Mouse (Mus musculus) layer of hippocampus, adult 9-10 months (tissue): ENCODE measurements around the gene Cnnm3.

ENCODE experiments used
- DNase-seq: peaks from one replicate; pipeline ENCODE4 v3.0.0; 2022; ENCODE audit warnings: low spot score

Cnnm3 gene

DNA sequence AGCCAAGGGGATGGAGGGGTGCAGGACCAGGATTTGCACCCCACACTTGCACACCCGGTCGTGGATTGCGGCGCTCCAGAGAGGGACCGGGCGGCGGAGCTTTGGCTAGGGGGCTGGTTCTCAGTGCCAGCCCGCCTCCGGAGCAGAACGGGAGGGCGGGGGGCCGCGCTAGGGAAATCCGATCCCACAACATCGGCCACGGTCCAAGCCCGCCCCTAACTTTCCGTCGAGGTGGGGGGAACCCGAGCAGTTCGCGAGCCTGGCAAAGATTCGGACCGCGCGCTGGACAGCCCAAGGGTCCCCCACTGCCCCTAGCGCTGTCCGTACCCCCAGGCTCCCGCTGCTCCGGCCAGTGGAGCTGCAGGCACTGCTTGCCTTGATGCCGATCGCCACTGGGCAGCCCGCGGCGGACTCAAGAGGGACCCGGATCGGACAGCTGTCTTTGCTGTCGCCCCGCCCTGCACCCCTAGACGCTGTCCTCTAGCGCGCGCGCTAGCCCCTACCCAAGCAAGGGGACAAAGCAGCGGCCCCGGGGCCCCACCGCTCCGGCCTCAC, 45.9 kb downstream of the Cnnm3 start:
- DNase-seq: no peak

DNA sequence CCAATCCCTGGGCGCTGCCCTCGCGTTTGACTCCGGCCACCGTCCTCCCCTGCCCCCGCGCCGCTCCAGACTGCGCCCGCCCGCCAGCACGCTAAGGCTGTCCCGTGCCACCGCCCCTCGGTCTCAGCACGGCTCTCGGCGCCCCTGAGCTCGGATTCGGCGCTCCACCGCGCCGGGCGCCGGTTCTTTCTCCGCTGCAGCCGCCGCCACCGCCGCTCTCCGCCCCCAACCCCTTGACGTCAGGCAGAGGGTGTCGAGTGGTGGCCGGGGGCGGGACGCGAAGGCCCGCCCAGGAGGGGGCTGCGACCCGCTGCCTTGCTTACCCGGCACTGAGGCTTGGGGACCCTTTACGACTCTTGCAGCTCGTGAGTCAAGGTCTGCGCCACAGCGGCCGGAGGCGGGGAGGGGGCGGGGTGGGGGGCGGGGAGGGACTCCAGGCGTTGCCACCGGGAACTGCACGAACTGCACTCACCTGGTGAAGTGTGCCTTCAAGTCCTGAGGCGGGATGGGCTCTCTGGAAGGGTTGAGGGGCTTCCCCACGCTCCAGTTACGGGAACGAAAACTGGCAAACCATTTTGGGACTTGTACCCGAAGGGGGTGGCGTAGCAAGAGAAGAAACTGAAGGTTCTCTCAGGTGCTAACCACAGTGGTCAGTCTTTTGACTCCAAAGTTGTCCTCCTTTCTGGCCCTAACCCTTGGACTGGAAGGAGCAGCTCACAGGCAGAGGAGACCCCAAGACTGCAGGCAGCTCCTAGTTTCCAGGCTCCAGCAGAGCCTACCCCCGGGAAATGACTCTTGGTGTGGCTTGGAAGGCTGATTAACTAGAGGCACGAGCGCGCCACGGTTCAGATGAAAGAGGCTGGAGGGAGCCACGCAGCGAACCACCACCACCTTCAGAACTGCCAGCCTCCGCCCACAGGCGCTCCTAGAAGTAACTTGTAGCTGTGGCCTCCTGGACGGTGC, 46.6 kb downstream of the Cnnm3 start, which contains the start of gene Sema4c:
Gene Sema4c (minus strand): TSS at position 319 of the 963 bp plus-strand sequence.
- no peak for DNase-seq

DNA sequence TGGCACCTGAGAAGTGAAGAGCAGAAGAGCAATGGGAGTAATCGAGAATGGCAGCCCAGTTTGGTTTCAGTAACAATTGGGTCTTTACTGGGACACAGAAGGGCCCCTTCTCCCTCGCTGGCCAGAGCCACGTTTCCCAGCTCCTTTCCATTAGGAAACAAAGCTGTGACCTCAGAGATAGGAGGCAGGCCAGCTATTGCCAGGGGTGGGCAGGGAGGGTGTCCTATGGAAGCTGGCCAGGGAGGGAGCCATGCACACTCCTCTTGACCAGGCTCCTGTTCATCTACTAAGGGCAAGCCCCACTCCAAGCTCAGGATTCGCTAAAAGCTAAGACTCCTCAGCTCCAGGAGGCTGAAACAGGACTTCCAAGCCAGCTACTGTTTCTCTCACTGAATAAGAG, 47.6 kb downstream of the Cnnm3 start:
- no peak for DNase-seq

DNA sequence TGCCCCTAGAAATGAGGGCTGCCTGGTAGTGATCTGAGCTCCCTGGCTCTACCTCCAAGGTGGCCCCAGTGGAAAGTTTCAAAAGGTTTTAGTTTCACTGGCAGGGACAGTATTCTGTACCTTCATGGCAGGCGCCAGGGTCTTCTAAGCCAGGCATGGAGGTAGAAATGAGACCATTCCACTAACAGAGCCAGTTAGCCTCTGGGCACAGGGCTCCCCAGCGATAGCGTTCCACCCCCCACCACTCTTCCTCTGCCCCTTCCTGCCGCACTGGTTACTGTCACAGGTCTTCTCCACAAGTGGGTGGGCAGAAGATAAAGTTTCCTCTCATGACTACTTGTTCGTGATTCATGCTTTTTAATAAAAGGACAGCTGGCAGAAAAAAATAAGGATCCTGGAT, 48.2 kb downstream of the Cnnm3 start:
- no peak for DNase-seq

DNA sequence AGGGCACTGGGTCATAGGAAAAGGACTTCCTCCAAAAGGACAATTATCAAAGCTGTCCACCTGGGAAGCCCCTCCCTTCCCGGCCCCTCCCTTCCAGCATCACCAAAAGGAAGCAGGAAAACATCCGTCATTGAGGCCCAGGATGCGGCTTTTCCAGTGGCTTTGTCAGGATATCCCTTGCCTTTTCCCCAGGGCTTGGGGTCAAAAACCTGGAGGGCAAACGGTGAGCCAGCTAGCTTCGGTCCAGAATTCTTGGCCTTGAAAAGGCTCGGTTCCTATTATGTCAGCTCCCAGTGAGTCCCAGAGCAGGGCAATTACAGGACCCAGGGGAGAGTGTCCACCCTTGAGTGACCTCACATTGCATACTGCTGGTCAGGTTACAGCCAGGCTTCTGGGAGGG, 49.2 kb downstream of the Cnnm3 start:
- DNase-seq: no peak

DNA sequence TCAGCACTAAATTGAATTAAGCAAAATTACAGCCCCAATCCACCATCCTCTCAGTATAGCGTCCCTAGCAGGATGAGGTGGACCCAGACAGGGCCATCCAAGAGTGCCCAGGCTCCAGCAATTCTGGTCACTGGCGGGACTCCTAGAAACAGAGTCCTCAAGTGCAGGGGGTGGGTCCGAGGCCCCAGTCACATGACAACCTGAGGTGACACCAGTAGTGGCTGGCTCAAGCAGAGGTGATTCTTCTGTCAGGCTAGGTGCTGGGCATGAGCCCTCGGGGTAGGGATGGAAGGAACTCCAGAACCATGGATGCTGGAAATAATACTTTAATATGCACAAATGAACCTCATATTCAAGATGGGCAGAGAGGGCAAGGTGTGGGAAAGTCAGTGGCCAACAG, 50.7 kb downstream of the Cnnm3 start:
- no peak for DNase-seq

DNA sequence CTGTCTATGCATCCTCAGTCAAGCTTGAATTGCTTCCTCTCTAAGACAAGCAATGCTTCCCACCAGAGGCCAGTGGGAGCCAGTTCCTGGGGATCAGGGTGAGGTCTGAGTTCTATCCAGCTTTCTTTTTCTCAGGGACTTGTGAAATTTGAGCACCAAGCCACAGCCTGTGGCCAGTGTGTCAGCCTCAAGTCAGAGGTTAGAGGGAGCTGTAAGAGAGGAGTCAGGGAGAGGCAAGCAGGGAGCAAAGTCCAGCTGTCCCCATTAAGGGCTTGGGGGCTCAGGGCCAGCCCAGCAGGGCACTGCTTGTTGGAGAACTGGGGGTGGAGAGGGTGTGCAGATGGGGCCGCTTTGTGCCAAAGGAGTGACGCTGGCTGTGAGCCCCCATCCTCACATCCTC, 51.5 kb downstream of the Cnnm3 start:
- DNase-seq: no peak

DNA sequence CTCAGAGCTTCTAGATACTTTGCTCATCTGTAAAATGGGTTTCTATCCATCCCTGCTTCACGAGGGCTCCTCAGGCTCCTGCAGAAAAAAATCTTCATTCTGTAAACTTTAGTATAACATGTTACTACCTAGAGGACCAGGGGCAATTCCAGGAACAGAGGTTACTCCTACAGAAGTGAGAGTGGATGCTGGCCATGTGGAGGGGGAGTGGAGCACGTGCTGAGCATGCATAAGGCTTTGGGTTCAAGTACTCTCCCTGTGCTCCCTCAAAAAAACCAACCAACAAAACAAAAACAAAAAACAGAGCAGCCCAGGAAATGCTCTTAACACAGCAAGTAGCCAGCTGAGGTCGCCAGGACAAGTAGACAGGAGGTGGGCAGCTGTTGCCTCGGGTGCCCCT, 52.0 kb downstream of the Cnnm3 start:
- no peak for DNase-seq

DNA sequence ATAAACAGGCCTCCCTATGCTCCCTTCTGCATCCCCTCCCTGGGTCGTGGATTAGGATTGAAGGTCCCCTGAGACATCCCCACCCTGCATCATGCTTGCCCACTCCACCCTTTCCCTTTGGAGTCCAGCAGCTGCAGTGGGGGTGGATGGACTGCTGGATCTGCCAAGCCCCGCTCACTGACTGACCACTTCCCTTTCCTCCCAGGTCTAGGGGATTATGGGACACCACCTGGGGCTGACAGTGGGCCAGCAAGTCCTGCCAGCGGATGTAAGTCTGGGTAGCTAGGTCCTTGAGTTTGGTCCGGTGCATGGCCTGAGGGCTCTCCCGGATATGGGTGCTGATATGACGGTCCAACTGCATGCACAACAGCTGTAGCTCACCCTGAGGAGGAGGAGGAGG, 52.4 kb downstream of the Cnnm3 start:
- no peak for DNase-seq

DNA sequence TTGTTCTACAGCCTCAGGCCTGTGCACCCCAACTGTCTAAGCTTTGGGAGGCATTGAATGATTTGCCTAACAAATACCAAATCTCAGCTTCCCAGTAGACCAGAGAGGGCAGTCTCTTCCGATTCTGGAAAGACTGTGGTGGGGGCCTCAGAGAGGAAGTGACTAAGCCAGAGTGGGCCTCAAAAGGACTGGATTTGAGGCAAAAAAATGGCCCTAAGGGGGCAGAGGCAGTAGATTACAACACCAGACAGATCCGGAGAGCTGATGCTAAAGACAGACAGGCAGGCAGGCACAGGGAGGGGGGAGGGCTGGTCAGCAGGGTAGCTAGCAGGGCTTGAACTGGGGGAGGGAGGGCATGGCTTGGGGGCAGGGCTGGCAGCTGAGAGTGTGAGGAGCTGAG, 54.8 kb downstream of the Cnnm3 start:
- no peak for DNase-seq

DNA sequence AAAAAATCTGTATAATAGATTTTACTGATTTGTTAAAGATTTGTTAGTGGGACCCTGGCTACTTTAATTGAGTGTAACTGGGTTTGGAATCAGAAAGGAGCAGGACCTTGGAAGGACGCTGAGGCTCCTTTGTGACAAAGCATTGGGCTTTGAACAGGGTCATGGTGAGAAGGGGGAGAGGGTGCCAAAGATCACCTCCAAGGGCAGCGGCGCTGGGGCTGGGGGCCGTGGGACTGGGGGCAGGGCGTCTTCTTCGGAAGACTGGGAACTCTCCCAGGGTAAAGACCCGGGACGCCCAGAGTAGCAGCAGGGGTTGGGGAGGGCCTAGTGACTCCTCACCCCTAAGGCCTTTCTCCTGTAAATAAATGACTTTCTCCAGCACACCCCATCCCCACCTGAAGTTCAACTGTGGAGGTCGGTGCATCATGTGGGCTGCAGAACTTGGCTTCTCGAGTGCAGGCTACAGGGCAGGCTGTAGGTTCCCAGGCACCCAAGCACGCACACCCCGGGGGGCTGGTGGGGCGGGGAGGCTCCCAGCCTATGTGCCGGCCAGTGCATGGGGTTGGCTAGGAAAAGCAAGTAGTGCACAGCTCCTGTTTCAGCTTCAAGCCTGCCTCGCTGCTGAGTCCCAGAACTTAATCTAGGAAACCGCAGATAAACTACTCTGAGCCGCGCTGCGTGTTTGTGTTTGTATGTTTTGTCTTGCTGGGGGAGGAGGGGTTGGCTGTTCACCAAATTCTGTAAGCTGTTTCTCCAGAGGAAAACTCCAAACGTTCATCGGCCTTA, 56.3 kb downstream of the Cnnm3 start:
- no peak for DNase-seq

DNA sequence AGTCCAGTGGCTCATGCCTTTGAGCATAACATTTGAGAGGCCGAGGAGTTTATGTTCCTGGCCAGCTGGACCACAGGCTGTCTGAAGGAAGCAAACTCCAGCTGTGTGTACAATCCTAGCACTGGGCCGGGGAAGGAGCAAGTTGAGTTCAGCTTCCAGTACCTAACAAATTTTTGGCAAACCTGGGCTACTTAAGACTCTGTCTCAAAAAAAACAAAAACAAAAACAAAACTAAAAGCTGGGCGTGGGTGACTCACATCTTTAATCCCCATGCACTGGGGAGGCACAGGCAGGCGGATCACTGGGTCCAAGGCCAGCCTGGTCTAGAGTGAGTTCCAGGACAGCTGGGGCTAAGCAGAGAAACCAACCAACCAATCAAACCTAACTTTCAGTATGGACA, 57.1 kb downstream of the Cnnm3 start:
- DNase-seq: no peak

DNA sequence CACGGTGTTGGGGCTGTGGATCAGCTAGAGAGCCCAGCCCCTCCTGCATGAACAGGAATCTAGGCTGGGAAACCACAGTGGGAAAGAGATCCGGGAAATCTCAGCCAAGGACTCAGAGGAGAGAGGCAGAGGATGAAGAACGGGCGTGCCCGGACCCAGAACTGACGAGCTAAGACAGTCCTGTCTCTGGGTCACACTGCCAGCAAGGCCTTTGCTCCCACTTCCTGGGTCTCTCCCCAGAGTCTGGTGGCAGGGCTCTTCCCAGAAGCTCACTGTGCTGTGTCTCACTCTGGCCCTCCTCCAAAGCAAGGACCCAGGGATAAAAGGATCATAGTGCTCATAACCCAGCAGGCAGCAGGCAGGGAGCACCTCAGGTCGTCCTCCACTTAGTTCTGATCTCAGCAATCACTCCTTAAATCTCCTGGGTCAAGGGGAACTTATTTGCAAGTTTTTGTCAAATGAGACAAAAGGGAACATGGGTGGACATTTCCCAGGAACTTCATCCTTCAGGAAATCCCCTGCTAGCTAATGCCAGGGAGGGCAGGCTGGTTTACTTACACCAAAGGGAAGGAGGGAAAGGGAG, 58.1 kb downstream of the Cnnm3 start:
- DNase-seq: no peak

DNA sequence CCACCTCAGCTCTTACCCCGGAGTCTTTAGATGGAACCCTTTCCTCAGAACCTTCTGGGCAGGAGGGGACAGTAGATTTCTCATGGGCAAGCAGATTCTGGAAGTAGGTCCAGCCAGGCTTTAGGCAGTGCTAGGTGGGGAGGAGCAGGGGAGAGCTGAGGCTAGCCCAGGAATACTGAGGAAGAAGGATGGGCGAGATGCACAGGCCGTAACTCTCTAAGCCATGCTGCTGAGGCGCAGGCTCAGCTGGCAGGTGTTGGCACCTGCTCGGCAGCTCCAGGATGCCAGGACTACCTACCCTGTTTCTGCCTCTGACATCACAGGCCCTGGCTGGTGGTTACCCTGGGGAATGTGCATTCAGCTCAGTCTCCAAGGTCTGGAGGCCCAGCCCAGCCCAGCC, 58.7 kb downstream of the Cnnm3 start:
- DNase-seq: no peak

DNA sequence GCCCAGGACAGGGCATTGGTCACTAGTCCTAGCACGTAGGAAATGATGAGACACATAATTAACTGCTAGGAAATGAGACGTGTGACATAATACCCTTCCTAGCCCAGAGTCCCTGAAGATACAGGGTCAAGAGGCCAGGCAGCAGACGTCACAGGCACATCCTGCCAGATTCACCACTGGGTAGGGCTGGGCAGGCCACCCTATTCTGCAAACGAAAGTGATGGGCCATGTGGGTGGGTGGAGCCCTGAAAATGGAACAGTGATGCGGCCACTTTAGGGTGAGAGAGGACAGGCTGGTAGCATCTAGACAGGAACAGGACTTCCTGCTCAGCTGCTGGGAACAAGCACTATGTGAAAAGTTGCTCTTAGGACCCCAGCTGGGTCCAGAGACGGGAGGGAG, 60.0 kb downstream of the Cnnm3 start:
- no peak for DNase-seq

DNA sequence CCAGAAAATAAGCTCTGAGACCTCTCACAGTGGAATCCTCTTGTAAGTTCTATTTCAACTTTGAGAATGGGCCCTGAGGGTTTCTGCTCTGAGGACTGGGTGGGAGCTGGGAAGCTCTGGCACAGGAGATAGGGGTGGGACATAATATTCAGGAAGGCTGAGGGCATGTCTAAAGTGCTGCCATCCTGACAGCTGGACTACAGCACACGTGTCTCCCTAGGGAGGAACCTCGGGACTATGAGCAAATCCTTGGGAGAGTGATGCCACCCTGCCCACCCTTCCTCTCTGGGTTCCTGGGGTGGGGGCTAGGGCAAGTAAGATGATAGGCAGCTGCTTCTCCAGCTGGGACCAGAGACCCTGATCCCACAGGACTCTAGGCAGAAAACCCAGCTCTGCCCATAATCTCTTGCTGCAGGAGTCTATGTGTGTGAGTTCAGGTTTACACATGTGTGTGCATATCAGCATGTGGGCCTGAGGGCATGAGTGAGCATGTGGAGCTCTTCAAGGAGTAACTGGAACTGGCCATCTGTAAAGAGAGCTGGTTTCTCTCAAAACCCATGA, 60.6 kb downstream of the Cnnm3 start:
- no peak for DNase-seq

DNA sequence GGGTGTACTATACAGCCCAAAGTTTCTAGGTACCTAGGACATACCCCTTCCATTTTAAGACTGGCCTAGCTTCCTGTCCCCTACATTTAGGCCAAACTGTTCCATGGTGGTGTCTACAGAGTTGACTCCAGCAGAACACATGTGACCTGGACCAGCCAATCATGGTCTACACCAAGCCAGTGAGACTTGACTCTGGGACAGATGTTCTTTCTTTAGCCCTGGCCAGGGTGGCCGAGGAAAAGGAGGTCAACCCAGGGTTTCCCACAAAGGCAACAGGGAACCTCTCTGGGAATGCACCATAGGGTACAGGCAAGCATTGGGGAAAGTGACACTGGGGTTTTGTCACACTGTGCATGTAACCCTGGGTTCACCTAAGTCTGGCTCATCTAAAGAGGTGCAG, 61.0 kb downstream of the Cnnm3 start:
- no peak for DNase-seq

DNA sequence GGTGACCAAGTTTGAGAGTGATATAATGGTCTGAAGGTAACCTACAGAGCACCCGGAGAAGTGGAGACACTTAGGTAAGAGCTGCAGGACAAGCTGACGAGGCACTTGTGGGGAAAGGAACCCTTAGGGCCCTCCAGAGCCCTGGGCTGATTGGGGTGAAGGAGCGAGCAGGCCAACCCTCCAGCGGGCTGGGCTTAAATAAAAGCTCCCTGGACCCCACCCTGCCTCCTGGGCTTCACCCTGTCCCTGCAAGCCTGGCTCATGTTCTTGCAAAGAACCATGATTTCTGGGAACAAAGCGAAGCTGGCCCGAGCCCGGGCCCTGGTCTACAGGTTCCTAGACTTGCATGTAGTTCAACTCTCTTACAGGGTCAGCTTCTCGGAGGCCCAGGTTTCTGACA, 61.9 kb downstream of the Cnnm3 start:
- no peak for DNase-seq

DNA sequence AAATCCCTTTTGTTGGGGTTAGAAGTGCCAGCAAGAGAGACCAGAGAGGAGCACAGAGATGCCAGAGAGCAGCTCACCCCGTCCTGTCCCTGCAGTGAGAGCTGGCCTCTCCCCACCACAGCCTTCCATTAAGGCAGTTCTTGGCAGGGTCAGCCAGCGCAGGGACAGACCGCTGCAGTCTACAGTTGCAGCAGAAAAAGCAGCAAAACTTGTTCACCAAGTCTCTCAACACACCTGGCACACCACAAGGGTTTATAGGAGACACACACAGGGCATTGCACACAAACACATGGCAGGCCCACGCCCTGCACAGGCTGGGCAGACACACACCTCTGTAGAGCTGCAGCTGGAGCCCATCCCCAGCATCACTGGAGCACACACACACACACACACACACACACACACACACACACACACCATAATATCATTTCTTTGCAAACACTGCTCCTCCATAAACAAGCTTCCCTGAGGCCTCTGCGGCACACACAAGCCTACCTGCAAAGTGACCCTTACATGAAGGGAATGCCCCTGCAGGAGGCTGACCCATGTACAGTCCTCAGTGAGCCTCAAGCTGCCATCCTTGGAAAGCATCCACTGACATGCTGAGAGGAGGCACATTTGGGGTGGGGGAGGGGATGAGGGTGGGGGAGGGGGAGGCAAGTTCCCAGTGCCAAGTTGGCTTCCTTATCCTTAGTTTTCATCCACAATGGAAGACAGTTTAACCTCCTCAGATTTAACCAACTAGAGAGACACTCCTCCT, 62.7 kb downstream of the Cnnm3 start:
- DNase-seq: no peak

DNA sequence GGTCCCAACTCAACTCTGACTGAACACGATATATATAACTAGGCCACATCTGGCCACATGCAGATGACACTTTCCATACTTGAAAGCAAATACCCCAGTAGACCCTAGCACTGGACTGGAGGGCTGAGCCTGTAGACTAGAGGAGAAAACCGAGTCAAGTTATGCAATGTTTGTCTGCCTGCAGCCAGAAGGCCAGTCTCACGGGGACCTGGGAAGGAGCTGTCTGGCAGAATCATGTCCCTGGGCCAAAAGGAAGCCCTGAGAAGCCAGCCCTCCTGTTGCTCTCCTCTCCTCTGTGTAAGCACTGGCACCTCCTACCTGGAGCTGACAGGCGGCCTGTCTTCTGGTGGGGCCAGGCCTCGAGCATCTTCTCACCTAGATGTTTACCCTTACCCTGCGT, 63.7 kb downstream of the Cnnm3 start:
- DNase-seq: no peak

DNA sequence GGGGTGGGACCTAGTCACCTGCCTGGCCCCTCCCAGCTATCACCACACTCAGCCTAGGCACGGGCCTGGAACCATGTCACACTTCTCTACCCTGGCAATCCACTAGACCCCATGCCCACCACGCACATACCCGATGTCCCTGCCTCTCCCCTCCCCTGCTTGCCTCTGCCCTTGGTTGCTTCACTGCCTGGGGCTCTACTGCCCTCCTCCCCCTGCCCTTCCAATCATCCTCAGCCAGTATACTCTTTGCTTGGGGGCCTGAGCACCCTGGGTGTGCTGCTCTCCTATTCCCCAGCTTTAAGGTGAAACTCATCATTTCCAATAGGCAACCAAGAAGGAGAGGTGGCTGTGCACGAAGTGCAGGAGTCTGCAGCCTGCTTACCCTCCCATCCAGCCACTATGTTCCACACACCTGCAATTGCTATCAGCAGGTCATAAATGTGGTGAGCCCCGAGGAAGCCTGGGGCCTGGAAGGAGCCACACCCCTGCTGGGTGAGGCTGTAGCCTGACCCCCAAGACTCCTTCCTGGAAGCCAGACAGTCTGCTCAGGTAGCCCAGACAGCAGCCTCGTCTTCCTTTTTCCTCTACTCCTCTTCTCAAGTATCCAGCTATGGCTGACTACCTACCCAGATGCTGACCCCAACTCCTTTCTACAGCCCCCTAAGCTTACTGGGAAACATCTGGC, 65.5 kb downstream of the Cnnm3 start:
- no peak for DNase-seq
